Mouse (Mus musculus): ENCODE measurements around the gene Acvr1. TPM values are rescaled to one million over a fixed set of nuclear protein-coding genes. Genes with fewer than 3 reads are reported as not detected.
A peak's percentile ranks its signal among the peaks of the same experiment; 100 is the strongest.

Acvr1 gene
- 4.2 and 4.5 TPM in 2 replicates for polyA plus RNA-seq (2016; fragmentation: Nextera tagmentation; extraction: Ambion mirVana)

DNA sequence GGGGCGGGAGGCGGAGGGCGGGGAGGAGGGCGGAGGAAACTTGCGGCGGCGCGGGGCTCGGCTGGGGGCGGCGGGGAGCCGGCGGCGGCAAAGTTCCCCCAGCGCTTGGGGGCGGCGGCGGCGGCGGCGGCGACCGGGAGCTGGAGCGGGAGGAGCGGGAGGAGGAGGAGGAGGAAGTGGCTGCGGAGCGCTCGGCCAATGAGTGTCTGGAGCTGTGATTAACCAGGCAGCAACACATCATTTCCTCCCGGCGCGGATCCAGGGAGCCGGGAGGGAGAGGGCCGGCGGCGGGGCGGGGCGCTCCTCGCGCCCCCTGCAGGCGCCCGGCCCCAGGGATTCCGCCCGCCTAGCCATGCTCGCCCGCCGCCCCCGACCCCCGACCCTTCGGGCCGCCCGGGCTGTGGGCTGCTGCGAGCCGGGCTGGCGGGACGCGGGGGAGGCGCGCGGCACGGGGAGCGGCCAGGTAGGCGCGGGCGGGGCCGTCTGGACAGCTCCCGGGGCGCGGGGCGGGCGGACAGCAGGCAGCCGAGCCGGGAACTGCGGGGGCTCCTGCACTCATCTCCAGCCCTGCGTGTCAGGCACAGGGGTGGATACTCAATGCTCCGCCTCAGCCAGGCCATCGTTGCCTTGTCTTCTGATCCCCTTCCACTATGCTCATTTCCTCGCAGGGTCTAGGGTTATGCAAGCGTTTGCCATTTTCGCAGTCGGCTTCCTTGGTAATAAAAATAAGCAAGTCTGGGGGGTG, at the start of gene Acvr1, which contains the start of gene Upp2:
TSS of gene Acvr1 (minus strand) at position 92 of the 745 bp plus-strand sequence.
TSS of gene Upp2 (plus strand) at position 233 of the 745 bp plus-strand sequence.
- Histone ChIP-seq H3K27ac (peak within 1 kb of the TSS; percentile 97), H3K27me3 (ENCODE audit: low read depth, poor library complexity, severe bottlenecking) (no peaks in the 10 kb centered on the region), H3K4me3 (peak within 1 kb of the TSS; percentile 89), H3K9me3 (replicated peaks) (no peaks in the 10 kb centered on the region), H3K4me1 (peaks cover 44% of the 10 kb centered on the region), H3K36me3 (no peaks in the 10 kb centered on the region)
- DNase-seq (ENCODE audit: low spot score): peak; percentile 86
- WGBS: under 1% methylated on average over 54 of the region's 80 CpGs

- H3K4me1 ChIP-seq: no peaks in the 10 kb centered on the region
- H3K27me3 ChIP-seq (ENCODE audit: low read depth, poor library complexity, severe bottlenecking): no peaks in the 10 kb centered on the region
- no peak for DNase-seq (ENCODE audit: low spot score)
- 94% methylated on average over 5 of the region's 5 CpGs for WGBS
- no peaks in the 10 kb centered on the region for H3K9me3 ChIP-seq (replicated peaks)
- H3K4me3 ChIP-seq: no peak overlapping the region
- H3K27ac ChIP-seq: no peak overlapping the region
- H3K36me3 ChIP-seq: no peaks in the 10 kb centered on the region
Observed at GRCm38 (mm10) chr2:58615766-58616165, 48.8 kb upstream of the Acvr1 start.

- Histone ChIP-seq H3K36me3 (no peaks in the 10 kb centered on the region), H3K27ac (no peak overlapping the region), H3K4me1 (no peaks in the 10 kb centered on the region), H3K9me3 (replicated peaks) (no peaks in the 10 kb centered on the region), H3K4me3 (no peak overlapping the region), H3K27me3 (ENCODE audit: low read depth, poor library complexity, severe bottlenecking) (no peaks in the 10 kb centered on the region)
- no peak for DNase-seq (ENCODE audit: low spot score)
- 96% methylated on average over 8 of the region's 8 CpGs for WGBS
Observed at GRCm38 (mm10) chr2:58614851-58615250, 47.9 kb upstream of the Acvr1 start.

DNA sequence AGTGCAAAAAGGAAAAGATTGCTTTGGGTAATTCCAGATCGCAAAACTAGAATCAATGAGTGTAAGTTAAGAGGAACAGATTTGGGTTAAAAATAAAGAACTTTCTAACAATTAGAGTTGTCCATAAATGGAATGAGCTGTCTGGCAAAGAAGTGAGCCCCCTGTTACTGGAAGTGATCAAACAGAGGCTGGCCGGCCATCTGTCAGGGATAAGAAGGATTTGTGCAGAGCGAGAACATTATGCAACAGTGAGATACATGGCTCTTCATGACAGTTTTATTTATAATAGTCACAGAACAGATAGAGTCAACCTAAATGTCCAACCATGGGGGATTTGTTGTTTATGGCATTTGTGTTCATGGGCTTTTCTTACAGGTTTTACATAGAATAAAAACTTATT, 46.8 kb upstream of the Acvr1 start:
- no peaks in the 10 kb centered on the region for H3K27me3 ChIP-seq (ENCODE audit: low read depth, poor library complexity, severe bottlenecking)
- no peak overlapping the region for H3K27ac ChIP-seq
- H3K9me3 ChIP-seq (replicated peaks): no peaks in the 10 kb centered on the region
- H3K4me3 ChIP-seq: no peak overlapping the region
- no peaks in the 10 kb centered on the region for H3K36me3 ChIP-seq
- WGBS: 91% methylated on average over 3 of the region's 3 CpGs
- H3K4me1 ChIP-seq: no peaks in the 10 kb centered on the region
- DNase-seq (ENCODE audit: low spot score): no peak

GRCm38 (mm10) chr2:58604791-58605190, 37.8 kb upstream of the Acvr1 start:
- Histone ChIP-seq H3K9me3 (replicated peaks) (0 out of 2 replicates have a peak, but pooled peaks cover 2% of the 10 kb centered on the region), H3K36me3 (no peaks in the 10 kb centered on the region), H3K27ac (no peak overlapping the region), H3K4me1 (no peaks in the 10 kb centered on the region), H3K4me3 (no peak overlapping the region), H3K27me3 (ENCODE audit: low read depth, poor library complexity, severe bottlenecking) (no peaks in the 10 kb centered on the region)
- DNase-seq (ENCODE audit: low spot score): no peak
- 95% methylated on average over 3 of the region's 3 CpGs for WGBS

DNA sequence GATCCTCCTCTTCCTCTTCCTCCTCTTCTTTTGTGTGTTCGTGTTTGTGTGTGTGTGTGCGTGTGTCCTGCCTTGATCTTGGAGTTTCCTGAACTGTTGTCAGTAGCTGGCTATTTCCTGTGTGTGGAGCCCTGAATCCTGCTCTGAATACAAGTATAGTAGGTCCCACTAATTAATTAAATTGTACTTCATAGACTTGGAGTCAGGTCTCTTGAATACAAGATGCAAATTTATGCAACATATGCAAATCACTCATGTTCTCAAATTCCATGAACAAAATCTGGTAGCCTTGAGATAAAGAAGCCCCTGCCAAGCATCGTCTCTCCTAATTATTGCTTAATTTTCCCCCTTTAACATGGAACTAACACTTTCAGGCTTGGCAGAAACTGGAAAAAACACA, 36.4 kb upstream of the Acvr1 start:
- no peak overlapping the region for H3K4me3 ChIP-seq
- no peaks in the 10 kb centered on the region for H3K4me1 ChIP-seq
- no peaks in the 10 kb centered on the region for H3K27me3 ChIP-seq (ENCODE audit: low read depth, poor library complexity, severe bottlenecking)
- 78% methylated on average over 3 of the region's 3 CpGs for WGBS
- H3K36me3 ChIP-seq: no peaks in the 10 kb centered on the region
- H3K9me3 ChIP-seq (replicated peaks): 0 out of 2 replicates have a peak, but pooled peaks cover 2% of the 10 kb centered on the region
- DNase-seq (ENCODE audit: low spot score): no peak
- H3K27ac ChIP-seq: no peak overlapping the region

GRCm38 (mm10) chr2:58601382-58601781, 34.4 kb upstream of the Acvr1 start:
- no peak for DNase-seq (ENCODE audit: low spot score)
- no peaks in the 10 kb centered on the region for H3K27me3 ChIP-seq (ENCODE audit: low read depth, poor library complexity, severe bottlenecking)
- 0 out of 2 replicates have a peak, but pooled peaks cover 2% of the 10 kb centered on the region for H3K9me3 ChIP-seq (replicated peaks)
- WGBS: 93% methylated on average over 4 of the region's 4 CpGs
- H3K36me3 ChIP-seq: no peaks in the 10 kb centered on the region
- H3K27ac ChIP-seq: no peak overlapping the region
- H3K4me3 ChIP-seq: no peak overlapping the region
- no peaks in the 10 kb centered on the region; the same call in 1 of the 2 replicates for H3K4me1 ChIP-seq

DNA sequence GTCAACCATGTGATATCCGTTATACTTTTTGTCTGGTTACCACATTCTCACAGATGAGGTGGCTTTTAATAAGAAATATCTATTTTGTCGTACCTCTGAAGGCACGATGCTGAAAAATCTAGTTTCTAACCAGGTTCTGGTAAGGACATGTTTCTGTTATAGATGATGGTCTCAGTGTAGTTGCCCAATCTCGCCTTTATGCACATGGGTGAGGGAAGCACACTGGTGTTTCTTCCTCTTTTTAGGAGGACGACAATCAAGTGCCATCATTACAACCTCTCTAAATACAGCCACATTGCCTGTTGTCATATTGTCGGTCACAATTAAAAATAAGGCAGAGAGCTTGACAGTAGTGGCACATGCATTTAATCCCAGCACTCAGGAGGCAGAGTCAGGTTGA, 32.7 kb upstream of the Acvr1 start:
- Histone ChIP-seq H3K27ac (no peak overlapping the region), H3K4me3 (no peak overlapping the region), H3K9me3 (replicated peaks) (0 out of 2 replicates have a peak, but pooled peaks cover 2% of the 10 kb centered on the region), H3K27me3 (ENCODE audit: low read depth, poor library complexity, severe bottlenecking) (no peaks in the 10 kb centered on the region), H3K36me3 (no peaks in the 10 kb centered on the region), H3K4me1 (peaks cover 14% of the 10 kb centered on the region)
- no peak for DNase-seq (ENCODE audit: low spot score)
- 95% methylated on average over 6 of the region's 6 CpGs for WGBS

GRCm38 (mm10) chr2:58597556-58597955, 30.6 kb upstream of the Acvr1 start:
- no peak for DNase-seq (ENCODE audit: low spot score)
- H3K36me3 ChIP-seq: no peaks in the 10 kb centered on the region
- no peaks in the 10 kb centered on the region for H3K27me3 ChIP-seq (ENCODE audit: low read depth, poor library complexity, severe bottlenecking)
- H3K4me1 ChIP-seq: peaks cover 19% of the 10 kb centered on the region
- no peak overlapping the region for H3K27ac ChIP-seq
- H3K4me3 ChIP-seq: no peak overlapping the region
- WGBS: 98% methylated on average over 3 of the region's 3 CpGs
- H3K9me3 ChIP-seq (replicated peaks): 0 out of 2 replicates have a peak, but pooled peaks cover 2% of the 10 kb centered on the region

GRCm38 (mm10) chr2:58596774-58597342, 29.9 kb upstream of the Acvr1 start:
- Histone ChIP-seq H3K36me3 (no peaks in the 10 kb centered on the region), H3K27me3 (ENCODE audit: low read depth, poor library complexity, severe bottlenecking) (no peaks in the 10 kb centered on the region), H3K9me3 (replicated peaks) (0 out of 2 replicates have a peak, but pooled peaks cover 2% of the 10 kb centered on the region), H3K4me1 (peaks cover 19% of the 10 kb centered on the region), H3K27ac (no peak overlapping the region; the same call in 1 of the 2 replicates), H3K4me3 (no peak overlapping the region)
- no peak for DNase-seq (ENCODE audit: low spot score)
- 86% methylated on average over 17 of the region's 17 CpGs for WGBS

DNA sequence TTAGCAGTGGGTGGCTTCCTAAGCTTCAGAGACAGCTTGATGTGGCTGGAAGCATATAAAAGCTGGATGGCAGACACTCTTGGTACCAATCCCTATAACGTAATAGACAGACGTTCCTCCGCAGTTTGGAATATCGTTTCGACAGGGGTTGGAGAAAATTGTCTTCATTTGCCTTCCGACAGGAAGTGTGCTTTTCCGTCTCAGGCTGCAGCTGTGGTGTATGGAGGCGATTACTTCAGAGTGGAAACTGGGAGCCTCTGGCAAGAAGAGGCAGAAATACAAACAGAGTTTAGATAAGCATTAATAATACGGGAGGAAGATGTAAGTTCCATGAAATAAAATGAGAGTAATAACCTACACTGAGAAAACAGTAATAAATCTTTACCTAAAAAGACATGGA, 28.4 kb upstream of the Acvr1 start:
- 72% methylated on average over 9 of the region's 9 CpGs for WGBS
- no peak for DNase-seq (ENCODE audit: low spot score)
- Histone ChIP-seq H3K9me3 (replicated peaks) (no peaks in the 10 kb centered on the region), H3K27me3 (ENCODE audit: low read depth, poor library complexity, severe bottlenecking) (no peaks in the 10 kb centered on the region), H3K27ac (peak overlapping the region; percentile 37), H3K36me3 (no peaks in the 10 kb centered on the region), H3K4me1 (peaks cover 22% of the 10 kb centered on the region), H3K4me3 (no peak overlapping the region)

DNA sequence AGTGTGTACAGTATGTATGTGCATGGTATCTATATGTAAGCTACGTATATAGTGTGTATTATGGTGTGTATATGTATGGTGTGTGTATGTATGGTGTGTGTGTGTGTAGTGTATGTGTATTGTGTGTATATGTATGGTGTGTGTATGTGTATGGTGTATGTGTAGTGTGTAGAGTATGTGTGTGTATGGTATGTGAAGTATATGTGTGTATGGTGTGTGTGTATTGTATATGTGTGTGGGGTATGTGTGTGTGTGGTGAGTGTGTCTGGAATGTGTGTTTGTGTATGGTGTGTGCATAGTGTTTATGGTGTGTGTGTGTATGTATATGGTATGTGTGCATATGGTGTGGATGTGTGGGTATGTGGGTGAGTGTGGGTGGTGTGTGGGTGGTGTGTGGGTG, 23.1 kb upstream of the Acvr1 start:
- Histone ChIP-seq H3K9me3 (replicated peaks) (no peaks in the 10 kb centered on the region), H3K27me3 (ENCODE audit: low read depth, poor library complexity, severe bottlenecking) (no peaks in the 10 kb centered on the region), H3K4me1 (peaks cover 21% of the 10 kb centered on the region), H3K27ac (no peak overlapping the region), H3K4me3 (no peak overlapping the region), H3K36me3 (no peaks in the 10 kb centered on the region)
- DNase-seq (ENCODE audit: low spot score): no peak
- 86% methylated on average over 1 of the region's 1 CpGs for WGBS

DNA sequence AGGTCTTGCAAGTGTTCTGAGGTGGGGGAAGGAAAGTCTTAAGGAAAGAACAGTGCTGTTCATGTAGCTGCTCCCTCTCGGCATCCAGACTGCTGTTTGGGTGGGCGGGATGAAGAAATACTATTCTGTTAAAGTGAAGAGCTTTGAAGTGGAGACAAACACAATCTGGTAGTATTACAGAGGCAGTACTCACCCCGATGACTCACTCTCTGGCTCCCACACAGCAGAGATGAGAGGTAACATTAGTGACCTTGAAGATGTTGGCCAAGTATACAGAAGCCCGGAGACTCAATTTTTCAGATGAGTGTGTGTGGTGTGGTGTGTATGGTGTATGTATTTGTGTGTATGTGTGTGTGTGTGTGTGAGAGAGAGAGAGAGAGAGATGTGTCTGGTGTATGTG, 22.7 kb upstream of the Acvr1 start:
- Histone ChIP-seq H3K9me3 (replicated peaks) (no peaks in the 10 kb centered on the region), H3K4me1 (peaks cover 17% of the 10 kb centered on the region), H3K27ac (no peak overlapping the region), H3K36me3 (no peaks in the 10 kb centered on the region), H3K27me3 (ENCODE audit: low read depth, poor library complexity, severe bottlenecking) (no peaks in the 10 kb centered on the region), H3K4me3 (no peak overlapping the region)
- 71% methylated on average over 4 of the region's 4 CpGs for WGBS
- DNase-seq (ENCODE audit: low spot score): no peak

Measured in limb, embryonic 10.5 days (tissue).